Mouse (Mus musculus) erythroblast, embryonic 14.5 days (primary cell): Measurements from ENCODE around the gene Calml3. TPM values are rescaled to one million over a fixed set of nuclear protein-coding genes. Genes with fewer than 3 reads are reported as not detected.
"Not testable (repeated sequence)": the region's sequence is repeated elsewhere in the genome, so short reads cannot be mapped to it uniquely, and the experiment has no call there.

Experiments
- H3K27me3 ChIP-seq: 2 replicates; pipeline ENCODE4 v1.6.1; 2012; ENCODE audit warnings: inconsistent platforms; ENCODE audit not compliant: control insufficient read depth
- H3K36me3 ChIP-seq: 2 replicates; pipeline ENCODE4 v1.6.1; 2012; ENCODE audit warnings: mild to moderate bottlenecking, inconsistent platforms; ENCODE audit not compliant: control insufficient read depth
- H3K4me1 ChIP-seq: 2 replicates; pipeline ENCODE4 v1.6.1; 2012; ENCODE audit warnings: inconsistent platforms; ENCODE audit not compliant: control insufficient read depth
- H3K4me3 ChIP-seq: replicated peaks from 2 replicates; pipeline ENCODE3; 2012; ENCODE audit warnings: moderate library complexity, mild to moderate bottlenecking, inconsistent platforms
- H3K9me3 ChIP-seq: 2 replicates; pipeline ENCODE4 v1.6.1; 2012; ENCODE audit warnings: low read length, inconsistent platforms, mixed read lengths; ENCODE audit not compliant: control insufficient read depth
- GATA1 ChIP-seq: IDR thresholded peaks from 2 replicates; pipeline ENCODE4 v1.6.1; 2012; ENCODE audit warnings: low read length, inconsistent platforms, mixed read lengths
- TAL1 ChIP-seq: IDR thresholded peaks from 3 replicates; pipeline ENCODE4 v1.6.1; 2012; ENCODE audit warnings: low read length, inconsistent platforms, mixed read lengths
- polyA plus RNA-seq: library from polyadenylated mRNA; stranded (reverse); fragments of >175 nt; gene quantifications from 2 replicates; pipeline ENCODE4 v1.2.3, GENCODE M21; 2012

The Calml3 gene
- not detected in 2 replicates for polyA plus RNA-seq

- Histone ChIP-seq H3K4me1 (no peaks in the 10 kb centered on the region), H3K27me3 (no peaks in the 10 kb centered on the region), H3K9me3 (no peaks in the 10 kb centered on the region), H3K4me3 (no peak within 1 kb of the TSS), H3K36me3 (no peaks in the 10 kb centered on the region)
- TF ChIP-seq TAL1 (no peak), GATA1 (no peak)
Measured at GRCm38 (mm10) chr13:3804186-3804585, at the start of gene Calml3. TSS of gene Calml3 (minus strand) at chr13:3804316.

- TF ChIP-seq TAL1 (no peak), GATA1 (no peak)
- peaks cover 24% of the 10 kb centered on the region for H3K27me3 ChIP-seq
- no peaks in the 10 kb centered on the region for H3K36me3 ChIP-seq
- H3K9me3 ChIP-seq: no peaks in the 10 kb centered on the region
- H3K4me3 ChIP-seq: no peak overlapping the region
- no peaks in the 10 kb centered on the region for H3K4me1 ChIP-seq
Measured at GRCm38 (mm10) chr13:3850330-3850729, 46.2 kb upstream of the Calml3 start.

GRCm38 (mm10) chr13:3840662-3841061 is 36.5 kb upstream of the Calml3 start:
- H3K36me3 ChIP-seq: not testable (repeated sequence)

GRCm38 (mm10) chr13:3837312-3837807 is 33.2 kb upstream of the Calml3 start, which contains the start of gene Calm4:
TSS of gene Calm4 (plus strand) at chr13:3837757.
- H3K36me3 ChIP-seq, H3K4me1 ChIP-seq, H3K4me3 ChIP-seq, H3K9me3 ChIP-seq: not testable (repeated sequence)
- peaks cover 20% of the 10 kb centered on the region for H3K27me3 ChIP-seq

More at GRCm38 (mm10) chr13:3840662-3841061, 36.5 kb upstream of the Calml3 start:
- H3K4me1 ChIP-seq, H3K4me3 ChIP-seq, H3K9me3 ChIP-seq: not testable (repeated sequence)
- peaks cover 15% of the 10 kb centered on the region for H3K27me3 ChIP-seq

- H3K27me3 ChIP-seq: peaks cover 16% of the 10 kb centered on the region
- H3K9me3 ChIP-seq, H3K4me1 ChIP-seq, H3K4me3 ChIP-seq, H3K36me3 ChIP-seq: not testable (repeated sequence)
Measured at GRCm38 (mm10) chr13:3833644-3834043, 29.5 kb upstream of the Calml3 start.

GRCm38 (mm10) chr13:3832450-3832849 is 28.3 kb upstream of the Calml3 start:
- Histone ChIP-seq H3K4me3 (no peak overlapping the region), H3K27me3 (peaks cover 7% of the 10 kb centered on the region), H3K36me3 (no peaks in the 10 kb centered on the region), H3K4me1 (no peaks in the 10 kb centered on the region), H3K9me3 (no peaks in the 10 kb centered on the region)
- TF ChIP-seq GATA1 (no peak), TAL1 (no peak)

- Histone ChIP-seq H3K27me3 (peaks cover 7% of the 10 kb centered on the region), H3K4me1 (no peaks in the 10 kb centered on the region), H3K36me3 (no peaks in the 10 kb centered on the region), H3K4me3 (no peak overlapping the region), H3K9me3 (no peaks in the 10 kb centered on the region)
- no peak for TF ChIP-seq GATA1
Measured at GRCm38 (mm10) chr13:3831994-3832393, 27.9 kb upstream of the Calml3 start.

- Histone ChIP-seq H3K4me3 (no peak overlapping the region), H3K4me1 (no peaks in the 10 kb centered on the region), H3K27me3 (peaks cover 7% of the 10 kb centered on the region), H3K36me3 (no peaks in the 10 kb centered on the region), H3K9me3 (no peaks in the 10 kb centered on the region)
- no peak for TF ChIP-seq GATA1
- no peak for TF ChIP-seq TAL1
Measured at GRCm38 (mm10) chr13:3831546-3831945, 27.4 kb upstream of the Calml3 start.

GRCm38 (mm10) chr13:3825726-3826125 is 21.6 kb upstream of the Calml3 start:
- Histone ChIP-seq H3K4me3 (no peak overlapping the region), H3K9me3 (no peaks in the 10 kb centered on the region), H3K36me3 (no peaks in the 10 kb centered on the region), H3K4me1 (no peaks in the 10 kb centered on the region), H3K27me3 (0 out of 2 replicates have a peak, but pooled peaks cover 2% of the 10 kb centered on the region)
- TF ChIP-seq GATA1 (no peak), TAL1 (no peak)

GRCm38 (mm10) chr13:3822105-3822504 is 18.0 kb upstream of the Calml3 start:
- no peaks in the 10 kb centered on the region for H3K4me1 ChIP-seq
- no peaks in the 10 kb centered on the region for H3K9me3 ChIP-seq
- TF ChIP-seq TAL1: no peak
- no peak for TF ChIP-seq GATA1
- H3K27me3 ChIP-seq: no peaks in the 10 kb centered on the region
- H3K36me3 ChIP-seq: no peaks in the 10 kb centered on the region
- no peak overlapping the region for H3K4me3 ChIP-seq
